Mouse (Mus musculus) natural killer cell, adult 2 months (primary cell): ENCODE measurements at regions not wholly inside any gene's neighbourhood (a gene's known extent, or its start where the extent isn't known, plus 50 kb on each side); places are given as distances from the start of the nearest gene placed in this dataset.

Source experiments
- DNase-seq, 2 experiments: peaks; one replicate each; pipeline ENCODE4 v3.0.0; 2022; ENCODE audit warnings: low spot score in 2 of 2

DNA sequence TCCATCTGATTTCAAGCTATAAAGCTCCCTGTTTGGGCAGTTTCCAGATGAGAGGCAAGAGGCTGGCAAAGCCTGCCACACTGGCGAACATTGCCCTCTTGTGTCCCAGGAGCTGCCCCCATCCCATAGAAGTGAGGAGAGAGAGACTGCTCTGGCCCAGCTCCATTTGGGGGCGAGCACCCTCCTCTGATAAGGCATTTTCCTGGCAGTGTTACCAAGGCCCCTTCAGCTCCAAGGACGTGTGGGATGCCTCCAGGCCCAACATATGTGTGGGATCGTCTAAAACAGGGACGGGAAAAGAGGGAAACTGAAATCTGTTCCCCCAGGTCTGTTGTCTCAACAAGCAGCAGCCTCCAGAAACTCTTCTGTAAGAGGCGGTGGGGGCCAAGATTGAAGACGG lies 88.0 kb upstream of the Csf3r start:
- no peak for DNase-seq

DNA sequence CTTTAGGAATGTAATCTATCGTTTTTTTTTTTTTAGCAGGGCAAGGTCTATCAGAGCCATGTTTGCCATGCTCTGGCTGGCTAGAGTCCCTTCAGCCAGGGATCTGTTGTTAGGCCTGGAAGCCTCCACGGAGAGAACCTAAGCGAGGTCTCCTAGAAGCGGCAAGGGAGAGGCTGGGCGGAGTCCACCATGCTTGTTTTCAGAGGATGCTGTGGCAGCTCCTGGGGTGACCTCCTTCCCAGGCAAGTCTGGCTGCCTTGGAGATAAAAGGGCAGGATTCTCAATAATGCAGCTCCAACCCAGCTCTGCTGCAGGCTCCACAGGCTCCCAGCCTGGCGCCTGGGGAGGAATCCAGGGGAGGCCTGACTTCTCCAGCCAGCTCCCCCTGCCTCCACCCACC lies 86.2 kb upstream of the Csf3r start:
- no peak for DNase-seq

DNA sequence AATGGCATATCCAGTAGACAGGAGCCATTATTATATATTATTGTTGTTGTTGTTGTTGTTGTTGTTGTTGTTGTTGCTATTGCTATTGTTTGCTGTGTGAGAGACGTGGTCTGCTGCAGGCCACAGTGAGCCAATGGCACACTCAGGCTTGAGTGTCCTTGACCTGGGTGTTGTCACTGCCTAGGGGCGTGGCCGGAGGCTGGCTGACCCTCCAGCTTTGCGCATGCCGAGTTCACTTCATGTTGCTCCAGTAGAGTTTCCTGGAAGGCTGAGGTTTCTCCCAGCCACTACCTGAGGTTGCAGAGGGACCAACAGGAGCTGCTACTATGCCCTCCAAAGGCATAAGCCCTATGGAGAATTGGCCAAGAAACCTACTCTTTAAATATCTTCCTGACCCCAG lies 83.1 kb upstream of the Csf3r start:
- no peak for DNase-seq

DNA sequence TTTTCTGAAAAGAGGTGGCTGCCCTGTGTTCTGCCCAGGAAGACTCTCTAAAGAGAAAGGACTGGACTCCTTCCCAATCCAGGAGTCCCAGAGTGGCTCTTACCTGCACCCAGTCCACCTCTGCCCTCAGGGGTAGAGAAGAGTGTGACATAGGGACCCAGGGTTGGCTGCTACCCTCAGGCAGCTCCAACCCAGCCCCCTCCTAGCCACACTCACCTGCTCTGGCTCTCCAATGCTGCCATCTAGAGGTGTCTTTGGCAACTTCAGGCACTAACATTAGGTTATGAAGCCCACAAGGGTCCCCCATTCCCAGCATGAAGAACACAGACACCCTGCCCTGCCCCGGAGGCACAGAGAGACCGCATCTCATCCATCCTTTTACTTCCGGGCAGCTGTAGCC lies 82.4 kb upstream of the Csf3r start:
- peak in 1 of 2 experiments; percentile 5 for DNase-seq

DNA sequence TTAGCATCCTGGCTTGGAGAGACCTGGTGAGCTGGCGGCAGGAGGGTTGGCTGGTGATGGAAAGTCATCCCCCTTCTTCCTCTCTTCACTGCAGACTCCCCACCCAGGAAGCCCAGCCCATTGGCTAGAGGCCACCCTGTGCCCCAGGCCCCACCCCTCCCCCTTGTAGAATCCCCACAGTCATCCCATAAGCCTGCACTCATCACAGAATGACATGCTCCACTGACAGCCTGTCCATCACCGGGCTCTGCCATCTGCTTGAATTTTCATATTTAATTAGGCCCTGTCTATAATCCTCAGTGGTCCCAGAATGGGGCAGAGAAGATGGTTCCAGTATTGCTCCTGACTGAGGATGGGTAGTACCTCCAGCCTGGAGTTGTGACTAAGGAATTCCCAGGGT lies 79.3 kb upstream of the Csf3r start:
- no peak for DNase-seq

DNA sequence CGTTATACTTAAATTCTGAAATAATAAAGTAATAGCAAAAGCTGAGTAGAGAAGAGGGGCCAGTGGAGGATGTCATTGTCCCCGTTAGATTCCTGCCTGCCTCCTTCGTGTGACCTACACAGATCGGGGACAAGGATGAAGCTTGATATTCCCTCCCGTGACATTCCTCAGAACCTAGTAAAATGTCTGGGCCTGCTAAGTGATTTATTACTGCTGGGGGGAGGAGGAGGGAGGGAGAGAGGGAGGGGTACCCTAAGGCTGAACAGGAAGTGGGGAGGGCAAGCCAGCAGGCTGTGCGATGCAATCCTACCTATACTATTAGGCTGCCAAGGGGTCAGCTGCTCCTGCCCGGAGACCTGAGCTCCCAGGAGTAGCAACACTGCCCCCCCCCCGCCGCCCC lies 64.9 kb upstream of the Csf3r start:
- no peak for DNase-seq

DNA sequence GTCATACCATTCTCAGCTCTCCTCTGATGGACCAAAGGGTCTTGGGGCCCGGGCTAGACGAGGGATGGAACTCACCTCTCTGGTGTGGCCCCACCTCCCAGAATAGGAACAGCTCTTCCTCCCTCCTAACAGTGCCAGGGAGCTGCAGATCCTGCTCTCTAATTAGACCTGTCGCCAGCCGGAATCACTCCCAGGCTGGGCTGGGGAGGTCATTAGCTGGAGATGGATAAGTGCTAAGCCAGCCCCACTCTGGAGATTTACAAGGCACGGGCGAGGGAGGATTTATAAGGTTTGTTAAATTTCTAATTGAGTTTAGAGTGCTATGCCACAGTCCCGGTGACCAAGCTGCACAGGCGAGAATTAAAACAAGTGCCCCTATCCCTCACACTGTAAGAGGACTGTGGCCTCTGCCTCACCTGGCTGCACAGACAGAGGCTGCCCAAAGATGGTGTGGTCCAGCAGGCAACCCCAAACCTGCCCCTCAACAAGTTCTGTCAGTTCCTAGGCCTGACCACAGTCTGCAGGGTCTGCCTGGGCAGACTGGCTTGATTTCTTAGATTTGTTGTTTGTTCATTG lies 63.6 kb upstream of the Csf3r start:
- DNase-seq = no peak

DNA sequence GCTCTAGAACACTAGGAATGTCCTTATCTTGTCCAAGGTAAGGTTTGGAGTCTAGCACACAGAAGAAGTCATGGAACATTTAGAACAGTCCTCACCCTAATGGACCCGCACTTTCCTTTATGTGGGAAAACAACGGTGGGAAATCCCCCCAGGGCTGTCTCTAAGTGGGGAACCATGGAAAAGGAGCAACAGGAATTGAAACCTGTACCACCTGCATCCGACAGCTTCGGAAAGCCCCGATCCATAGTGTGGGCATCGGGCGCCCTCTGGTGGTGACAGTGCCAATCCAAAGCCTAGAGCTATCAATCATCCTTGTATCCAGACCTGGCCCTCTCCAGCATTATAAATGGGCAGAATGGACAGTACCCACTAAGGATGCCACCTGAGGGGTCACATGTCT lies 61.7 kb upstream of the Csf3r start:
- peak; percentile 36 to 80 for DNase-seq
